Mouse (Mus musculus): ENCODE measurements at regions not wholly inside any gene's neighbourhood (a gene's known extent, or its start where the extent isn't known, plus 50 kb on each side); places are given as distances from the start of the nearest gene placed in this dataset.

DNA sequence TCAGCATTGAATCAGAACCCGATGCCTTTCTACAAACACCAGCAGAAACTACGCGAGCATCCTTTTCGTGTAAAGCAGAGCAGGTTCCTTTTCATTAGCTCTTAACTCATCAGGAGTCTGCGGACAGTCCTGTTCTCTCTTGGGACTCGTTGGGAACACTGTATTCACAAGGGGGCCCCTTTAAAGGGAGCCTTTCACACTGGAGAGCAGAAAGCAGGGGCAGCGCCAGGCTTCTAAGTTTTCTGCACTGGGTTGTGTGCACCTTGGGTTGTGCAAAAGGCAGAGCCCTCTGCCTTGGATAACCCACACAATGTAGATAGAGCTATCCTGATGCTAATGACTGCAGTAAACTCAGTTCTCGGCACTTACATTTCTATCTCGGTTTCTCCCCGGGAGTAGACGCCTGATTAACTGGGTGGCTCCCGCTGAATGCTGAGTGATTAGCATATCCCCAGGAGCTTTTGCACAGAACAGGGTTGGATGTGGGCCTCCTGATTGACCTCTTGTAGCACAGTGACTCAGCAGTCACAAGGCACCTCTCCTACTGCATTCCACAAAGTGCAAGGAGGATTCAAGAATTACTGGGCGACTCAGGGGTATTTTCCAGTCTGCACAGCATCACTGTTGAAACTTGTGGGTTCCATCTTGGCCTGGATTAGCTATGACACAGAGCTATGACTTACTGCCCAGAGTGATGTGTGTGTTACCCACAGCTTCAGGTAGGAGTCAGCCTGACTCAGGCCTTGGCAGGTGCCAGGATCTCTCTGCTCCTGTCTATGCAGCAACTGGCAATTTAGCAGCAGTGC lies 209.8 kb upstream of the Igfbp3 start:
- Histone ChIP-seq H3K4me2 (replicated peaks; ENCODE audit: low read depth) (no peak overlapping the region), H3K9me3 (ENCODE audit: control insufficient read depth) (no peaks in the 10 kb centered on the region), H3K27ac (ENCODE audit: low read depth, low read length) (no peak overlapping the region), H3K4me3 (ENCODE audit: low read depth, low read length) (no peak overlapping the region), H3K27me3 (replicated peaks; ENCODE audit: control insufficient read depth, insufficient read depth, low read length) (no peaks in the 10 kb centered on the region), H3K9ac (ENCODE audit: low read depth, low read length) (no peak overlapping the region), H3K4me1 (replicated peaks; ENCODE audit: control insufficient read depth, insufficient read depth, low read length) (no peaks in the 10 kb centered on the region), H3K36me3 (ENCODE audit: control insufficient read depth, insufficient read depth) (no peaks in the 10 kb centered on the region)
- ATAC-seq: peak; percentile 75
- TF ChIP-seq CTCF (IDR thresholded peaks at IDR 0.05; ENCODE audit: low read depth): no peak
- 28% methylated on average over 13 of the region's 13 CpGs for WGBS

DNA sequence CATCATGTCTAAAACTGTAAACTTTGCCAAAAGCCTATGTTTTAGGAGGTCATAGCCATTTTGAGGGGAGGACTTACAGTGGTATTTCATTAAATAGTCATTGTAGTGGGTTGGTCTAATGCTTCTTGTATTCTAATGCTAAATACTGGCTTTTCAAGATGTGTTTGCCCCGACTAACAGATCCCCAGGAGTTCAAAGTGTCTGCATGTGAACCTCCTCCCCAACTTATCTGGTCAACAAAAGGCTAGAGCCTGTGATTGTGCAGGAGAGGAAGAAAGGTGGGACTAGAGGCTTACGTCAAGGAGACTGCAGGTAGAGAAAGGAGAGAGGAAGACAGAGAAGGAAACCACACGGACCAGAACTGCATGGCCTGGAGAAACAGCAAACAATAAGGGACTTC lies 198.9 kb upstream of the Igfbp3 start:
- ATAC-seq: no peak
- no peaks in the 10 kb centered on the region for H3K36me3 ChIP-seq (ENCODE audit: control insufficient read depth, insufficient read depth)
- H3K9ac ChIP-seq (ENCODE audit: low read depth, low read length): no peak overlapping the region
- H3K4me2 ChIP-seq (replicated peaks; ENCODE audit: low read depth): no peak overlapping the region
- H3K27ac ChIP-seq (ENCODE audit: low read depth, low read length): no peak overlapping the region
- no peak for TF ChIP-seq CTCF (IDR thresholded peaks at IDR 0.05; ENCODE audit: low read depth)
- WGBS: 70% methylated on average over 3 of the region's 3 CpGs
- no peaks in the 10 kb centered on the region for H3K27me3 ChIP-seq (replicated peaks; ENCODE audit: control insufficient read depth, insufficient read depth, low read length)
- H3K4me3 ChIP-seq (ENCODE audit: low read depth, low read length): no peak overlapping the region
- no peaks in the 10 kb centered on the region for H3K4me1 ChIP-seq (replicated peaks; ENCODE audit: control insufficient read depth, insufficient read depth, low read length)
- H3K9me3 ChIP-seq (ENCODE audit: control insufficient read depth): no peaks in the 10 kb centered on the region

DNA sequence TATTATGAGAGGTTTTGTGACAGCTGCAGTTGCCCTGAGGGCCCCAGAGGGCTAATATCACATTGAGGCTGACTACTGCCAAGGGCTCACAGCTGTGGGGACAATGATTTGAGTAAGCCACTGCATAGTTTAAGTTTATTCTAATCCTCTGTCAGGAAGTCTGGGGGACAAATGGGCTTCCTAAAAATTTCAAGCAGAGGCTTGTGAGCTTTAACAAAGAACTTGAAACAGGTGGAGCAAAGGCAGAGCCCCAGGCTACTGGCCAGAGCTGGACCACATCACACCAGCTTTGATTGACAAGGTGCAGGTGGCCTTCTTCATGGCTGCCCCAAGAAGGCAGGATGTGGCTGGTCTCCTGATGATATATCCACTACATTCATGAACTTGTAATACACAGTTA lies 195.3 kb upstream of the Igfbp3 start:
- Histone ChIP-seq H3K4me3 (ENCODE audit: low read depth, low read length) (no peak overlapping the region), H3K36me3 (ENCODE audit: control insufficient read depth, insufficient read depth) (no peaks in the 10 kb centered on the region), H3K9me3 (ENCODE audit: control insufficient read depth) (no peaks in the 10 kb centered on the region), H3K27me3 (replicated peaks; ENCODE audit: control insufficient read depth, insufficient read depth, low read length) (no peaks in the 10 kb centered on the region), H3K9ac (ENCODE audit: low read depth, low read length) (no peak overlapping the region), H3K27ac (ENCODE audit: low read depth, low read length) (no peak overlapping the region), H3K4me2 (replicated peaks; ENCODE audit: low read depth) (no peak overlapping the region), H3K4me1 (replicated peaks; ENCODE audit: control insufficient read depth, insufficient read depth, low read length) (no peaks in the 10 kb centered on the region)
- TF ChIP-seq CTCF (IDR thresholded peaks at IDR 0.05; ENCODE audit: low read depth): no peak
- ATAC-seq: no peak

DNA sequence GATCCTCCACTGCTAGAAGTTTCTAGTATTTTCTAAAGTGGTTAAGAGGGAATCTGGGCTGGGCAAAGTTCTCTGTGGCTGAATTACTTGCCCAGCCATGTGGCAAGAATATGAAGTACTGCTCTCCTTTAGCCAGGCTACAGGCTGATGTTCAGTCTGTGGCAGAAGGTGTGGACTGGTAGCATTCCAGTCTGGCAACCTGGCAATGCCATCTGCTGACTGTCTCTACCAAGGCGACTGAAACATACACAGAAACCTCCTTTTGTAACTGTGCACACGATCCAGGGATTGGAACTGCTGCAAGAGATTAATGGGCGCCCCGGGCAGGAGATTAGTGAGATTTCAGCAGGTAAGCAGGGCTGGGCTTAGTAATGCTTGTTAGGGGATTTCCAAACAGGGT lies 190.9 kb upstream of the Igfbp3 start:
- Histone ChIP-seq H3K4me1 (replicated peaks; ENCODE audit: control insufficient read depth, insufficient read depth, low read length) (no peaks in the 10 kb centered on the region), H3K4me2 (replicated peaks; ENCODE audit: low read depth) (no peak overlapping the region), H3K27me3 (replicated peaks; ENCODE audit: control insufficient read depth, insufficient read depth, low read length) (no peaks in the 10 kb centered on the region), H3K36me3 (ENCODE audit: control insufficient read depth, insufficient read depth) (no peaks in the 10 kb centered on the region), H3K27ac (ENCODE audit: low read depth, low read length) (no peak overlapping the region), H3K4me3 (ENCODE audit: low read depth, low read length) (no peak overlapping the region), H3K9me3 (ENCODE audit: control insufficient read depth) (no peaks in the 10 kb centered on the region), H3K9ac (ENCODE audit: low read depth, low read length) (no peak overlapping the region)
- no peak for TF ChIP-seq CTCF (IDR thresholded peaks at IDR 0.05; ENCODE audit: low read depth)
- WGBS: 78% methylated on average over 4 of the region's 4 CpGs
- ATAC-seq: no peak

DNA sequence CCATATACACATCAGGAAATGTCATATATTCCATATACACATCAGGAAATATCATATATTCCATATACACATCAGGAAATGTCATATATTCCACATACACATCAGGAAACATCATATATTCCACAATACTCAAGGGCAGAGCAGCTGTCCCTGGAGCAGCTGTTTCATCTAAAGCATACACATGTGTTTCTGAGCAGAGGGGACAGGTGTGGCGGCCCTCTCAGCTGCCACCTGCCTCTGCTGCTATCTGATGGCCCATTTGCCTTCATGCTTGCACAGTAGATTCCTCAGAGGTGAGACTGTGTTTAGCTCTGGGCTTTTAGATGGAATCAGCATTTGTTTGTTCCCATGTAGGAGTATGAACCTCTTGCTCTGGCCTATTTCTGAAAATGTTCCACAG lies 158.1 kb upstream of the Igfbp3 start:
- H3K4me3 ChIP-seq (ENCODE audit: low read depth, low read length): no peak overlapping the region
- 59% methylated on average over 1 of the region's 1 CpGs for WGBS
- no peaks in the 10 kb centered on the region for H3K4me1 ChIP-seq (replicated peaks; ENCODE audit: control insufficient read depth, insufficient read depth, low read length)
- no peaks in the 10 kb centered on the region for H3K27me3 ChIP-seq (replicated peaks; ENCODE audit: control insufficient read depth, insufficient read depth, low read length)
- H3K4me2 ChIP-seq (replicated peaks; ENCODE audit: low read depth): no peak overlapping the region
- TF ChIP-seq CTCF (IDR thresholded peaks at IDR 0.05; ENCODE audit: low read depth): no peak
- no peaks in the 10 kb centered on the region for H3K36me3 ChIP-seq (ENCODE audit: control insufficient read depth, insufficient read depth)
- no peak for ATAC-seq
- no peaks in the 10 kb centered on the region for H3K9me3 ChIP-seq (ENCODE audit: control insufficient read depth)
- no peak overlapping the region for H3K9ac ChIP-seq (ENCODE audit: low read depth, low read length)
- H3K27ac ChIP-seq (ENCODE audit: low read depth, low read length): no peak overlapping the region

DNA sequence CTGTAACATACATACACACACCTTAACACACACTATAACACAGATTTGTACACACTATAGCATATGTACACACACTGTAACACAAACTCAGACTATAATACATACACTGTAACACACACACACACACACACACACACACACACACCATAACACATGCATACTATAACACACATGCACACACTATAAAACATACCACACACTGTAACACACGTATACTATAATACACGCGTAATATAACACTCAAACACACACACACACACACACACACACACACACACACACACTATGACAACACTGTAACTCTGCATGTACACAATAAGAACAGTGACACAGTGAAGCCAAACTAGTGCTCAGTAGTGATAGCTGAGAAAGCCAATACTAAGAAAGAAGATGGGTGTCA lies 147.7 kb upstream of the Igfbp3 start:
- H3K27me3 ChIP-seq (replicated peaks; ENCODE audit: control insufficient read depth, insufficient read depth, low read length): no peaks in the 10 kb centered on the region
- no peak overlapping the region for H3K27ac ChIP-seq (ENCODE audit: low read depth, low read length)
- no peak overlapping the region for H3K9ac ChIP-seq (ENCODE audit: low read depth, low read length)
- H3K9me3 ChIP-seq (ENCODE audit: control insufficient read depth): no peaks in the 10 kb centered on the region
- H3K36me3 ChIP-seq (ENCODE audit: control insufficient read depth, insufficient read depth): no peaks in the 10 kb centered on the region
- TF ChIP-seq CTCF (IDR thresholded peaks at IDR 0.05; ENCODE audit: low read depth): no peak
- H3K4me2 ChIP-seq (replicated peaks; ENCODE audit: low read depth): no peak overlapping the region
- 95% methylated on average over 3 of the region's 3 CpGs for WGBS
- no peak overlapping the region for H3K4me3 ChIP-seq (ENCODE audit: low read depth, low read length)
- no peak for ATAC-seq
- H3K4me1 ChIP-seq (replicated peaks; ENCODE audit: control insufficient read depth, insufficient read depth, low read length): no peaks in the 10 kb centered on the region
